Mouse (Mus musculus): ENCODE measurements around the gene Car3. TPM values are rescaled to one million over a fixed set of nuclear protein-coding genes. Genes with fewer than 3 reads are reported as not detected.

Car3 gene
- polyA plus RNA-seq, 1 experiment from 2014 or later = 2.0 TPM

DNA sequence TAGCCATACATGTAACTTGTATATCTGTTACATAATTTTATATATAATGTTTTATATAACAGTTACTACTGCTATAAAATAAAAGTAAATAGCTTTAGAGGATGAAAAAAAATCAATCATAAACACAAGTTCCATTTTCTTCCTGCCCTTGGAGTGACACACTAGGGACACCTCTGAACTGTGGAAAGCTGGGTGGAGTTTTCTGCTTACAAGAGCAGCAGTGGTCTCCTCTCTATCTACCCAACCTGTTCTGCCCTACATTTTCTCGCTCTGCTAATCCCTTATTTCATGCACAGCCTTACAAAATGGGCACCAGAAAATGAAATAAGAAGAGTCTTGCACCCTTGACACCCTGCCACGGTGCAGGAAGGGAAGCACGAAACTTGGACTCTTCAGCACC is 16.0 kb downstream of the Car3 start:
- Histone ChIP-seq H3K9me3 (no peaks in the 10 kb centered on the region), H3K36me3 (no peaks in the 10 kb centered on the region), H3K27ac (no peak overlapping the region), H3K4me3 (no peak overlapping the region), H3K27me3 (ENCODE audit: insufficient read depth, poor library complexity, severe bottlenecking) (no peaks in the 10 kb centered on the region), H3K4me1 (replicated peaks) (no peaks in the 10 kb centered on the region)
- no peak for DNase-seq (ENCODE audit: low spot score)
- WGBS = 86% methylated on average over 3 of the region's 3 CpGs

DNA sequence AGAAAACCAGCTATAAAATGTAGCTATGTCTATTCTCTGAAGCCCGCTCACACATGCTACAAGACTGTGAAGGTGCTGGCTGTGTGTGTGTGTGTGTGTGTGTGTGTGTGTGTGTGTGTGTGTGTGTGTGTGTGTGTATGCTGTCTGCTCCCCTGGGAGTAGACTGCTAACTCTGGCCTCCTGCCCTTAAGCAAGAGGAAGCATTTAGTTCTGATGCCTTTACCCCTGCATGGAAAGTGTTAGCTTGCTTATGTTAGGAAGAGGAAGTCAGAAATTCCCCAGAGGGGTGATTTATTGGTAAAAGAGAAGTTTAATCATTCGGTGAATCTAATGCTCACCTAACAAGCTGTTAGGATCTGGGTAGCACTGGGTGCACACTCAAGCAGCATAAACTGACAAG is 17.0 kb downstream of the Car3 start:
- no peak overlapping the region for H3K4me3 ChIP-seq
- no peaks in the 10 kb centered on the region for H3K4me1 ChIP-seq (replicated peaks)
- no peaks in the 10 kb centered on the region for H3K36me3 ChIP-seq
- no peaks in the 10 kb centered on the region for H3K27me3 ChIP-seq (ENCODE audit: insufficient read depth, poor library complexity, severe bottlenecking)
- 78% methylated on average over 2 of the region's 2 CpGs for WGBS
- DNase-seq (ENCODE audit: low spot score) = no peak
- H3K27ac ChIP-seq = no peak overlapping the region
- H3K9me3 ChIP-seq = no peaks in the 10 kb centered on the region

DNA sequence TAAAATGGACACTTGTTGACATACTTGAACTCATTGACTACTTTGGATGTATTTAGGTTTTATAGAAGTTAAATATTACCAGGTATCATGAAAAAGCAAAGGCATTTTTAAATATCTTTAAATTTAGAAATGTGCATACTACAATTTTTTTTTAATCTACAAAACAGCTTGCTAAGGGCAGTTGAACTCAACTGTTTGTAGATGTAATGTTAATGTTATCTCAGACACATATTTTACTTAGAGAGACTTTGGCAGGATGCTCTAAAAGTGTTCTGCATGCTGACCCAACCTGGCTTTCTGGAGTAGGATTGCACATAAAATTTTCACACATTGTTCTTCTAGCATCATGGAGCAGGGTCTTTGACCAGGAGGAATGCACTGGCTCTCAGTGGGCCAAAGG is 18.7 kb downstream of the Car3 start:
- H3K27me3 ChIP-seq (ENCODE audit: insufficient read depth, poor library complexity, severe bottlenecking) = peaks cover 5% of the 10 kb centered on the region; the same call in 1 of the 2 replicates
- no peaks in the 10 kb centered on the region for H3K9me3 ChIP-seq
- no peaks in the 10 kb centered on the region for H3K36me3 ChIP-seq
- DNase-seq (ENCODE audit: low spot score) = no peak
- H3K4me1 ChIP-seq (replicated peaks) = peaks cover 5% of the 10 kb centered on the region; the same call in 1 of the 2 replicates
- no peak overlapping the region for H3K27ac ChIP-seq
- H3K4me3 ChIP-seq = no peak overlapping the region

DNA sequence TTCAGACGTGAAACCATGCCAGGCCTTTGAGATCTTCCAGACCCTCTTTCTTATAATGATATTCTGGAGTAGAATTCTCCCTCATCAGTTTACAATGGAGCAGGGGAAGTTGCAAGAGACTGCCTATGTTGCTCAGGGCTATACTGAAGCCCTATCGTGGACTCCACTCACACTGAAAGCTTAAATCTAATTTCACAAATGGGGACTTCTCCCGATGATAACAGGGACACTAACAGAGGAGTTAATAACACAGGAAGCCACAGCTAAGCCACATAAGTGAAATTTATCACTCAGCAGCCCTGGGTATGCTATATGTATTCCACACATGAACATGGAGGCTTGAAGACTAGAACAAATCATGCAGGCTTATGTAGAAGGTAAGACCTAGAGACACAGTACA is 19.4 kb downstream of the Car3 start:
- peaks cover 12% of the 10 kb centered on the region for H3K27me3 ChIP-seq (ENCODE audit: insufficient read depth, poor library complexity, severe bottlenecking)
- H3K4me1 ChIP-seq (replicated peaks) = peaks cover 5% of the 10 kb centered on the region; the same call in 1 of the 2 replicates
- no peak overlapping the region for H3K4me3 ChIP-seq
- no peak for DNase-seq (ENCODE audit: low spot score)
- H3K36me3 ChIP-seq = no peaks in the 10 kb centered on the region
- WGBS = 82% methylated on average over 3 of the region's 3 CpGs
- no peaks in the 10 kb centered on the region for H3K9me3 ChIP-seq
- no peak overlapping the region for H3K27ac ChIP-seq

DNA sequence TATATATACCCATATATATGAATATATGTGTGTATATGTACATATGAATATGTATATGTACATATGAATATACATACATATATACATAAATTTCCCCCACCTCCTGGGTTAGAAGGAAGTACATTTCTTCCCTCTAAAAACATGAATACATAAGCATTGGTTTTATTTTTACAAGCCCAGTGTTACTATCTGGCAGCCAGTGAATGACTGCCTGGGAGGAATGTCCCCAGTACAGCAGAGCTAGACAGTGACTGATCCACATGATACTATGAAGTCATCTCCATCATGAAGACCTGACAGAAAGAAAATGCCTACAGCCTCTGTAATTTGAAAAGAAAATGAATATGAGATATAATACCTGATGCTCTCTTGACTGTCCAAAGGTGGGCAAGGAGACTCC is 21.5 kb downstream of the Car3 start:
- Histone ChIP-seq H3K36me3 (no peaks in the 10 kb centered on the region), H3K9me3 (no peaks in the 10 kb centered on the region), H3K27ac (no peak overlapping the region), H3K4me3 (no peak overlapping the region), H3K27me3 (ENCODE audit: insufficient read depth, poor library complexity, severe bottlenecking) (peaks cover 16% of the 10 kb centered on the region), H3K4me1 (replicated peaks) (peaks cover 8% of the 10 kb centered on the region; the same call in 1 of the 2 replicates)
- DNase-seq (ENCODE audit: low spot score) = no peak

DNA sequence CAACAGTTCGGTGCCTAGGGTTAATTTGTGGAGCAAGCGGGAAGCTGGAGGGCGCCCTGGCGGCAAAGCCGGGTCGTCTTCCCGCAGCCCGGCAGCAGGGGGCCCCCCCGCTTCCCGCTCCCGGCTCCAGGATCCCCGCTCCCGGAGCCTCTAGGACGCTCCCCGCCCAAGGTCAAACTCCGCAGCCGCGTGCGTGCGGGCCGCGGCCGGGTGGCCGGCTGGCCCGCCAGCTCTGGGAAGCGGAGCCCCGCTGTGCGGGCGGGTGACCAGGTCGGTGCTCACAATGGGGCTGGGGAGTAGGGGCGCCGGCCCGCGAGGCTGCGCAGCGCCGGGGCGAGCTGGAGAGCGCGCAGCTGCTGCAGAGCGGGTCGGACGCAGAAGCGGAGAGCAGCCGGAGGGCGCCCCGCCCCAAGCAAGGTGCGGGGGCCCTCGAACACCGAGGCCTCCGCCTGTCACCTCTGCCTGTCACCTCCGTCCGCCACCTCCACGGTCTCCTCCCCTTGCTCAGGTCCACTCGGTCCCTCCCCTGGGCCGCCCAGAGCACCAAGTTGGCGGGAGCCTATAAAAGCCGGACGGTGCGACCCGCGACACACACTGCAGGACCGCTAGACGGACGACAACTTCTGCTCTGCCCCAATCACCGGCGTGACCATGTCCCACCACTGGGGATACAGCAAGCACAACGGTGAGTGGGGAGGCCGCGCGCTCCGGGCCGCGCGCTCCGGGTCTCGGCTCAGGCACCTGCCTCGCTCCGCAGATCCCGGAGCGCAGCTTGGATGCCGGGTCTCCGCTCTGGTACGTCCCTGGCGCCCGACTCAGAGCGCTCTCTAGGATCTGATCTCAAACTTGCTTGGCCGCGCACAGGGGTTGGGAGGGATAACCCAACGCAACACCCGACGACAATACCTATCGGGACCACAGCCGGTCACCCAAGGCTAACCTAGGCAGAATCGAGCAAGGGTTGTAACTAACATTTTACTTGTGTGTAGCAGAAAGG is 23.1 kb downstream of the Car3 start, which contains the start of gene Car2:
Gene Car2, plus strand, starts transcription at position 172 of the 997 bp plus-strand sequence.
- Histone ChIP-seq H3K27me3 (ENCODE audit: insufficient read depth, poor library complexity, severe bottlenecking) (peaks cover 16% of the 10 kb centered on the region), H3K27ac (peak within 1 kb of the TSS; percentile 94), H3K4me3 (peak within 1 kb of the TSS; percentile 80), H3K9me3 (no peaks in the 10 kb centered on the region), H3K4me1 (replicated peaks) (peaks cover 9% of the 10 kb centered on the region; the same call in 1 of the 2 replicates), H3K36me3 (no peaks in the 10 kb centered on the region)
- under 1% methylated on average over 95 of the region's 95 CpGs for WGBS
- DNase-seq (ENCODE audit: low spot score) = peak; percentile 74

DNA sequence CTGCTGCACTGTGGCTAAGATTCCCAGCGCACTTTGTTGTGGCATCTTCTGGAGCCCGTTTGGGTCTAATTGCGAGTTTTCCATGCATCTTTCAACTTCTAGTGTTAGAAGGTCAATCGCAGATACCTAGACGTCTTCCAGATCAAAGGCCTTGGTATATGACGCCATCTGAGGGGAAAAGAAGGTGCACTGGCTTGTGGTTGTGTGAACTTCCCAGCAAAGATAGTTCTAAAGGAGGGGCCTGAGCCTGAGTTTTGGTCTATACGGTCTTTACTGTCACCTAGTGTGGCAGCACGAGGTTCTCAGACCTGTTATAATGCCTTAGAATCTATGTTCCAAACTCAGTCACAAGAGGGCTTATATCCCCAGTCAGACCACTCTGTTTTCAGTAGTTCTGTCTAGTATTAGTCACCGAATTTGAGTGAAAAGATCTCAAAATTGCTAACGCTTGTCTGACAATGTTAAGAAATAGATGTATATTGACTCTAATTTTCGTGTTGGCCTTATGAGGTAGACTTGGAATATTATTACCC is 23.9 kb downstream of the Car3 start:
- no peak for DNase-seq (ENCODE audit: low spot score)
- peaks cover 9% of the 10 kb centered on the region; the same call in 1 of the 2 replicates for H3K4me1 ChIP-seq (replicated peaks)
- peak overlapping the region; percentile 94 for H3K27ac ChIP-seq
- H3K9me3 ChIP-seq = no peaks in the 10 kb centered on the region
- H3K4me3 ChIP-seq = peak overlapping the region; percentile 80
- no peaks in the 10 kb centered on the region for H3K36me3 ChIP-seq
- H3K27me3 ChIP-seq (ENCODE audit: insufficient read depth, poor library complexity, severe bottlenecking) = peaks cover 16% of the 10 kb centered on the region
- WGBS = 41% methylated on average over 11 of the region's 11 CpGs

DNA sequence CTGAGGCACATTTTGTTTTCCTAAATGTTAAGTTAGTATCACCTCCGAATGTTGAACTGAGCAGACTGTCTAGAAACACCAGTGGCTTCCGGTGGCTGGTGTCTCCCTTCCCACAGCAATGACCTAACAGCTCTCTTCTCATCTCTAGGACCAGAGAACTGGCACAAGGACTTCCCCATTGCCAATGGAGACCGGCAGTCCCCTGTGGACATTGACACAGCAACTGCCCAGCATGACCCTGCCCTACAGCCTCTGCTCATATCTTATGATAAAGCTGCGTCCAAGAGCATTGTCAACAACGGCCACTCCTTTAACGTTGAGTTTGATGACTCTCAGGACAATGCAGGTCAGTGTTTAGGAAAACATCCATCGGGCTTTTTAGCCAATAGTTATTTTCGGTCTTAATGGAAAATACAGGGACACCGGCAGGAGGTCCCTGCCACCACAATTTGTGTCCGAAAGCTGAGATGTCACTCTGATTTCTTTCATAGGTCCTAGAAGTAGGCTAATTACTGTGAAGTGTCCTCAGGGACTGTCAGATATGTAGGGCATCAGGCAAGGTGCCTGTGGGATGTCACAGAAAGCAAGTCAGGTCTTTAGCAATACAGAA is 24.5 kb downstream of the Car3 start:
- Histone ChIP-seq H3K27me3 (ENCODE audit: insufficient read depth, poor library complexity, severe bottlenecking) (peaks cover 16% of the 10 kb centered on the region), H3K4me3 (peak overlapping the region; percentile 80; the same call in 1 of the 2 replicates), H3K9me3 (no peaks in the 10 kb centered on the region), H3K36me3 (no peaks in the 10 kb centered on the region), H3K27ac (no peak overlapping the region), H3K4me1 (replicated peaks) (peaks cover 9% of the 10 kb centered on the region; the same call in 1 of the 2 replicates)
- no peak for DNase-seq (ENCODE audit: low spot score)
- 60% methylated on average over 10 of the region's 10 CpGs for WGBS

DNA sequence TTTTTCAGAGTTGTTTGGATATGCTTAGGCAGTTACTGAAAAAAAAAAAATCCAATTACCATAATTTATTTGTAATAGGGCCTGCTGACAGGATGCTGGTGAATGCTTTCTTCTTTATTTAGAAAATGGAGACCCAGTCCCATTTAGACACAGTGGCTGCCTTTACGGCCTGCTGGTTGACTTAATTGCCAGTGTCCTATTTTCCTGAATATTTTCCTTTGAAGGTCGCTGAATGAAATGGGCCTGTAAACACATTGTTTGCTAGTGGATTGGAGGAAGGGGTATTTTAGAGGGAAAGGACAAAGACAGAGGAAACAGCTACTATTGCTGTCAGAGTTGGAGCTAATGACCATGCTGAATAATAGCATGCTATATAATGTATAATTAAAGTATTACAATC is 25.2 kb downstream of the Car3 start:
- 63% methylated on average over 2 of the region's 2 CpGs for WGBS
- H3K36me3 ChIP-seq = no peaks in the 10 kb centered on the region
- DNase-seq (ENCODE audit: low spot score) = no peak
- peaks cover 16% of the 10 kb centered on the region for H3K27me3 ChIP-seq (ENCODE audit: insufficient read depth, poor library complexity, severe bottlenecking)
- H3K4me1 ChIP-seq (replicated peaks) = peaks cover 9% of the 10 kb centered on the region; the same call in 1 of the 2 replicates
- H3K9me3 ChIP-seq = no peaks in the 10 kb centered on the region
- no peak overlapping the region for H3K27ac ChIP-seq
- H3K4me3 ChIP-seq = no peak overlapping the region

DNA sequence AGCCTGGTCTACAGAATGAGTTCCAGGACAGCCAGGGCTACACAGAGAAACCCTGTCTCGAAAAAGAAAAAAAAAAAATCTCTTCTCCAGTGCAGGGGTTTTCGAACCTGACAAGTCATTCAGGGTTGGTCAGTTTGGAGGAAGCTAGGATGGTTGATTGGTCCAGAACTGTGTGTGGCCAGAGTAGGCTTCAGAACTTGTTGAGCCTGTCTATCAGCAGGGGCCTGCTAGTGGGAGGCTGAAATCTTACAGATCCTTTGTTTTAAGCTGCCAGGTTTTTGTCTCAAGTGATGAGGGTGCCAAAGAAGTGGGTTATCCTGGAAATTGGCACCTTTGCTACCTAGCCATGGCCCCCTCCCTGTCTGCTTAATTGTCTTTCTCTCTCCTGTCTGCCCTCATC is 25.8 kb downstream of the Car3 start:
- H3K4me3 ChIP-seq = no peak overlapping the region
- no peak overlapping the region for H3K27ac ChIP-seq
- H3K27me3 ChIP-seq (ENCODE audit: insufficient read depth, poor library complexity, severe bottlenecking) = peaks cover 16% of the 10 kb centered on the region
- no peaks in the 10 kb centered on the region for H3K36me3 ChIP-seq
- 60% methylated on average over 2 of the region's 2 CpGs for WGBS
- no peak for DNase-seq (ENCODE audit: low spot score)
- H3K4me1 ChIP-seq (replicated peaks) = peaks cover 9% of the 10 kb centered on the region; the same call in 1 of the 2 replicates
- no peaks in the 10 kb centered on the region for H3K9me3 ChIP-seq

DNA sequence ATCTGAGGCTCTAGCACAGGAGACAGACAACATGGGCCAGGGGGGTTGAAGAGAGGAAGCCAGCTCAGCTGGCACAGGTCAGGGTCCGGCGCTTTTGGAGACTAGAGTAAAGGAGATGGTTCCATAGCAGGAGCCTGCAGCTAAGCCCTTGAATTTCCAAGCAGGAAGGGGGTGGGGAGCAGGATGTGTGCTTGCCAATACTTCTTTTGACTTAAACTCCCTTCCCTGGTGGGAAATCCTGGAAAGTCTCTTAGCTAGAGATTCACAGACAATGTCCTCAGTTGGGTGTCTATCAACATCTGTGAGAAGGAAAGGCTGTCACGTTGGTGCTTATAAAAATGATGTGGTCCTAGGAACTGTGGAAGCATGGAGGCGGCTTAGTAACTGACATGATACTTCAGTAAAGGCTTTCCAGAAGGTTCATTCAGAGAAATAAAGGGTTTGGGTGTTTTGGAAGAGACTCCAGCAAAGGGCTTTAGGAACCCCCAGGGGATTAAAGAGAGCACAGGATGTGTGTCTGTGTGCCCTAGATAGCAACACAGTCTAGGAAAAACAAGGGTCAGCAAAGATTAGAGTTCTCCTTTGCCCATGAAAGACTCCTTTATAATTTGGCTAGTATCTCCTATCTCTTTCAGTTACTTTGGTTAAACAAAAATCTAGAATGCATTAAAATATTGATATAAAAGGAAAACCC is 26.6 kb downstream of the Car3 start:
- 36% methylated on average over 4 of the region's 4 CpGs for WGBS
- peak overlapping the region; percentile 30 for H3K27ac ChIP-seq
- H3K9me3 ChIP-seq = no peaks in the 10 kb centered on the region
- H3K4me3 ChIP-seq = 0 out of 2 replicates have a peak overlapping the region, but pooled peaks have one; percentile 16
- peaks cover 16% of the 10 kb centered on the region for H3K27me3 ChIP-seq (ENCODE audit: insufficient read depth, poor library complexity, severe bottlenecking)
- no peak for DNase-seq (ENCODE audit: low spot score)
- no peaks in the 10 kb centered on the region for H3K36me3 ChIP-seq
- peaks cover 9% of the 10 kb centered on the region; the same call in 1 of the 2 replicates for H3K4me1 ChIP-seq (replicated peaks)

DNA sequence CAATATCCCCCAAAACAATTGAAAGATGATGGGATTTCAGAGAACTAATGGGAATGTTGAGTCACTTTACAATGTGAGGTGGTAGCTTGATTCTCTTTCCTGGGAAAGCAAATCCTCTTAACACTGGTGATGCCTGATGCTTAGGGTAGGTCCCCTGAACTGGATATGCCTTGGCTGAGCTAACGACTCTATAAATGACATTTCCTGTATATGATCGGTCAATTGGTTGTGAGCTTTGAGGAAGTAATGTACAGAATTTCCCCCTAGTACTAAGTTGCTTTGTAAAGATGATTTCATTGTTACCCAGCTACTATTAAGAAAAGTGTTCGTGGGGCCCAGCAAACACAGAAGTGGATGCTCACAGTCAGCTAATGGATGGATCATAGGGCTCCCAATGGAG is 29.7 kb downstream of the Car3 start:
- WGBS = 89% methylated on average over 3 of the region's 3 CpGs
- Histone ChIP-seq H3K36me3 (no peaks in the 10 kb centered on the region), H3K4me3 (no peak overlapping the region), H3K27ac (no peak overlapping the region), H3K27me3 (ENCODE audit: insufficient read depth, poor library complexity, severe bottlenecking) (0 out of 2 replicates have a peak, but pooled peaks cover 2% of the 10 kb centered on the region), H3K4me1 (replicated peaks) (0 out of 2 replicates have a peak, but pooled peaks cover 4% of the 10 kb centered on the region), H3K9me3 (no peaks in the 10 kb centered on the region)
- no peak for DNase-seq (ENCODE audit: low spot score)
